Mouse (Mus musculus) lung, postnatal 0 days (tissue): ENCODE measurements around the gene Hykk. TPM values are rescaled to one million over a fixed set of nuclear protein-coding genes. Genes with fewer than 3 reads are reported as not detected.

ENCODE experiments used
- ATAC-seq: fragments of 200-750 bp; cut with Nextera tagmentation; 2 replicates; pipeline ENCODE4 v1.8.0; 2017; ENCODE audit warnings: moderate library complexity
- DNase-seq: peaks from one replicate; pipeline ENCODE4 v3.0.0-alpha.2; 2016; ENCODE audit warnings: low spot score
- H3K27ac ChIP-seq: fragments of 300-500 bp; sonication (generic); 2 replicates; pipeline ENCODE4 v1.5.1; 2014; ENCODE audit warnings: antibody characterized with exemption, mild to moderate bottlenecking, low read length, mixed read lengths
- H3K27me3 ChIP-seq: fragments of 300-500 bp; sonication (generic); replicated peaks from 2 replicates; pipeline ENCODE4 v1.6.1; 2014; ENCODE audit warnings: low read length, mixed read lengths; ENCODE audit not compliant: insufficient read depth
- H3K36me3 ChIP-seq: fragments of 300-500 bp; sonication (generic); 2 replicates; pipeline ENCODE4 v1.6.1; 2014; ENCODE audit warnings: low read length, mixed read lengths; ENCODE audit not compliant: insufficient read depth
- H3K4me1 ChIP-seq: fragments of 300-500 bp; sonication (generic); 2 replicates; pipeline ENCODE4 v1.6.1; 2014; ENCODE audit warnings: antibody characterized with exemption, low read depth, low read length, mixed read lengths; ENCODE audit not compliant: insufficient read depth
- H3K4me2 ChIP-seq: fragments of 300-500 bp; sonication (generic); replicated peaks from 2 replicates; pipeline ENCODE4 v1.6.1; 2014; ENCODE audit warnings: low read depth, mild to moderate bottlenecking, low read length, moderate library complexity, mixed read lengths
- H3K4me3 ChIP-seq: fragments of 300-500 bp; sonication (generic); 2 replicates; pipeline ENCODE4 v1.5.1; 2014; ENCODE audit warnings: low read depth, low read length
- H3K9ac ChIP-seq: fragments of 300-500 bp; sonication (generic); replicated peaks from 2 replicates; pipeline ENCODE4 v1.6.1; 2014; ENCODE audit warnings: low read depth, mild to moderate bottlenecking
- H3K9me3 ChIP-seq: fragments of 300-500 bp; sonication (generic); 2 replicates; pipeline ENCODE4 v1.6.1; 2016; ENCODE audit warnings: low read length, mixed read lengths
- CTCF ChIP-seq: IDR thresholded peaks from 2 replicates; pipeline ENCODE4 v1.5.1; 2016; ENCODE audit warnings: antibody characterized with exemption, mild to moderate bottlenecking
- EP300 ChIP-seq: IDR thresholded peaks from 2 replicates; pipeline ENCODE4 v1.6.1; 2016; ENCODE audit warnings: antibody characterized with exemption, mild to moderate bottlenecking, control low read depth
- WGBS: fragments of 180-500 bp; shearing (Covaris S2); extraction: QIAGEN DNeasy Blood & Tissue Kit; methylation state at CpG from one replicate; pipeline ENCODE4 v1.1.7; 2014; 5-methylcytosine and 5-hydroxymethylcytosine counted together
- polyA plus RNA-seq: library from polyadenylated mRNA; unstranded; fragments of >200 nt; fragmentation: Nextera tagmentation; extraction: Ambion mirVana; gene quantifications from 2 replicates; pipeline ENCODE4 v1.2.1, GENCODE M21; 2015

Gene Hykk
- polyA plus RNA-seq, 1 experiment from 2014 or later: 3.1 TPM

- H3K4me1 ChIP-seq: no peaks in the 10 kb centered on the region
- TF ChIP-seq CTCF: no peak
- no peak for TF ChIP-seq EP300
- ATAC-seq: no peak
- no peaks in the 10 kb centered on the region for H3K9me3 ChIP-seq
- 90% methylated on average over 4 of the region's 4 CpGs for WGBS
- H3K4me2 ChIP-seq: no peak overlapping the region
- no peaks in the 10 kb centered on the region for H3K27me3 ChIP-seq
- DNase-seq: no peak
- no peak overlapping the region for H3K9ac ChIP-seq
- H3K27ac ChIP-seq: no peak overlapping the region
- peaks cover 9% of the 10 kb centered on the region; the same call in 1 of the 2 replicates for H3K36me3 ChIP-seq
- no peak overlapping the region for H3K4me3 ChIP-seq
These were observed 44.0 kb downstream of the Hykk start for GRCm38 (mm10) chr9:54961059-54961458.

DNA sequence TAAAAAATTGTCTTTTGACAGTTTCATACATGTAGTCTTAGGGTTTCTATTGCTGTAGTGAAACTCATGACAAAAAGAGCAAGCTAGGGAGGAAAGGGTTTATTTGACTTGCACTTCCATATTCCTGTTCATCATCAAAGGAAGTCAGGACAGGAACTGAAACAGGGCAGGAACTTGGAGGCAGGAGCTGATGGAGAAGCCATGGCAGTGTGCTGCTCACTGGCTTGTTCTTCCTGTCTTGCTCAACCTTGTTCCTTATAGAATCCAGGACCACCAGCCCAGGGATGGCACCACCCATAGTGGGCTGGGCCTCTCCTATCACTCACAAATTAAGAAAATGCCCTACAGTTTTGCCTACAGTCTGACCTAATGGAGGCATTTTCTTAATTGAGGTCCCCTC lies 46.6 kb downstream of the Hykk start:
- ATAC-seq (no peak), DNase-seq (no peak)
- no peaks in the 10 kb centered on the region for H3K4me1 ChIP-seq
- H3K36me3 ChIP-seq: no peaks in the 10 kb centered on the region
- no peak overlapping the region for H3K27ac ChIP-seq
- no peak overlapping the region for H3K4me2 ChIP-seq
- no peak overlapping the region for H3K4me3 ChIP-seq
- H3K27me3 ChIP-seq: no peaks in the 10 kb centered on the region
- no peaks in the 10 kb centered on the region for H3K9me3 ChIP-seq
- no peak for TF ChIP-seq CTCF
- TF ChIP-seq EP300: no peak
- no peak overlapping the region for H3K9ac ChIP-seq

DNA sequence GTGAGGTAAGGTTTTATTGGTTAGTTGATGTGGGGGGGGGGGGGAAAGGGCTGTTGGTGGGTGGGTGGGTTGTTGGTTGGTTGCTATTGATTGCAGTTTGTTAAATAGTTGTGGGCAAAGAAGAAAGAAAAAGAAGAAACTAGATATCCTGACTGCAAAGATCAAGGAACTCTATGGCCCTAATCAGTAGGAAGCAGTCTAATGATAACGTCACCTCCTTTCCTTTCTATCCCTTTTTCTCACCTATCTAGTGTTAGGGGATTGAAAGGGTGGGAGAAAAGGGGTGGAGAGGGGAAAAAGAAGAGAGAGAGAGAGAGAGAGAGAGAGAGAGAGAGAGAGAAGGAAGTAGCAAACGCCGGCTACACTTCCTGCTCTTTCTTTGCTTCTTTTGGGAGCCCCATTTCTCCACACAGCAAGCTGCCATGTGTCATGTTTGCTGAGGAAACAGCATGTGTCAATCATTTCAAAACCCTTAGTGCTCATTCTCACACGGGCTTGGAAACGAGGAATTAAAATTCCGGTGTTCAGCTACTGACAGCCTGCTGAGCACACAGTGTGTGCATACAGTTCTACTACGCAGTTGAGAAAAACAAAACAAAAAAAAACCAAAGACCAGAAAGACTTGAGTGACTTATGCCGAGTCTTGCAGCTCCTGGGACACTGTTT lies 53.0 kb downstream of the Hykk start:
- Histone ChIP-seq H3K27ac (no peak overlapping the region), H3K9me3 (no peaks in the 10 kb centered on the region), H3K4me2 (no peak overlapping the region), H3K4me3 (no peak overlapping the region), H3K9ac (no peak overlapping the region), H3K27me3 (no peaks in the 10 kb centered on the region), H3K4me1 (no peaks in the 10 kb centered on the region), H3K36me3 (no peaks in the 10 kb centered on the region)
- 50% methylated on average over 8 of the region's 8 CpGs for WGBS
- DNase-seq: no peak
- ATAC-seq: no peak
- TF ChIP-seq CTCF (no peak), EP300 (no peak)

- Histone ChIP-seq H3K36me3 (no peaks in the 10 kb centered on the region), H3K4me2 (peak within 1 kb of the TSS; percentile 96), H3K9me3 (no peaks in the 10 kb centered on the region), H3K4me3 (peak within 1 kb of the TSS; percentile 56), H3K4me1 (no peaks in the 10 kb centered on the region; the same call in 1 of the 2 replicates), H3K27me3 (peaks cover 12% of the 10 kb centered on the region), H3K27ac (no peak within 1 kb of the TSS), H3K9ac (no peak within 1 kb of the TSS)
- WGBS: 70% methylated on average over 8 of the region's 8 CpGs
- TF ChIP-seq CTCF (no peak), EP300 (no peak)
- ATAC-seq (no peak), DNase-seq (no peak)
These were observed 63.6 kb downstream of the Hykk start, which contains the start of gene Chrna5 for GRCm38 (mm10) chr9:54980674-54981073. Chrna5 (plus strand) TSS chr9:54980880.

DNA sequence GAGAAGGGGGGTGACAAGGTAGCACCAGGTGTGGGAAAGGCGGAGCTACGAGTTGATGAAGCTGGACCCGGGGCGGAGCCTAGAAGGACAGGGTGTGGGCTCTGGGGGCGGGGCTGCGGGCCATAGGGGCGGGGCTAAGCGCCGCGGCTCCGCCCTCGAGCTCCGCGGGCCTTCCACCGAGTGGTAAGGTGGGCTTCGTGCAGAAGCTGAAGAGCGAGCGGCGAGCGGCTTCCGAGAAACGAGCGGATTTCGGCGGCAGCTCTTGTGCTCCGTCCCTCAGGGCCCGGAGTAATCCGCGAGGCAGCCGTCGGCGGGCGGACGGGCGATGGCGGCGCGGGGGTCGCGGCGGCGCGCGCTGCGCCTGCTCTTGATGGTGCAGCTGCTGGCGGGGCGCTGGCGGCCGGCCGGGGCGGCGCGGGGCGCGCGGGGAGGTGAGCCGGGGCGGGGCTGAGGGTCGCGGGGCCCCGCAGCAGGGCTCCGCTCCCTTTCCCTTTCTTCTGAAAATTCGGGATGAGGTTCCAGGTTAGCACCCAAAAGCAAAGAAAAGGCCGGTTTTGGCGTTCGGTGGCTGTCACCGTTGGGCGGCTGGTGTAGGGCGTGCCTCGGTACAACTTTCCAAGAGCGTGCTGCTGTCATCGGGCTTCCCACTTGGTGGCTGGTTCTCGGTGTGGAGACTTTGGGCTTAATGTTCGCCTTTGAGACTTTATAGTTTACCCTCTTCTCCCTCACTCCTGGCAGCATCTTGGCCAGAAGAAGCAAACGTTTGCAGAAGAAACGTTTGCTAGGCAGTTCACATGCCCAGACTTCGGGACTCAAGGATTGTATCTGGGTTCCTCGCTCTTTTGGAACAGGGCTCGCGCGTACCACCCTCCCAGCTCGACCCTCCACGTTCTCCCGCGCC lies 64.5 kb downstream of the Hykk start:
- H3K4me2 ChIP-seq: peak overlapping the region; percentile 96
- peaks cover 12% of the 10 kb centered on the region for H3K27me3 ChIP-seq
- H3K27ac ChIP-seq: no peak overlapping the region
- ATAC-seq (peak; percentile 75), DNase-seq (peak; percentile 61)
- H3K4me3 ChIP-seq: peak overlapping the region; percentile 56
- H3K9me3 ChIP-seq: no peaks in the 10 kb centered on the region
- no peak for TF ChIP-seq EP300
- no peak overlapping the region for H3K9ac ChIP-seq
- H3K36me3 ChIP-seq: no peaks in the 10 kb centered on the region
- WGBS: under 1% methylated on average over 68 of the region's 85 CpGs
- H3K4me1 ChIP-seq: no peaks in the 10 kb centered on the region; the same call in 1 of the 2 replicates

- no peak overlapping the region for H3K4me3 ChIP-seq
These were observed 65.3 kb downstream of the Hykk start for GRCm38 (mm10) chr9:54982401-54982800.

More at GRCm38 (mm10) chr9:54982401-54982800, 65.3 kb downstream of the Hykk start:
- WGBS: 9% methylated on average over 7 of the region's 7 CpGs
- no peak for DNase-seq
- no peak for ATAC-seq
- Histone ChIP-seq H3K9me3 (no peaks in the 10 kb centered on the region), H3K9ac (no peak overlapping the region), H3K27me3 (peaks cover 12% of the 10 kb centered on the region), H3K4me2 (no peak overlapping the region), H3K27ac (no peak overlapping the region), H3K36me3 (no peaks in the 10 kb centered on the region), H3K4me1 (no peaks in the 10 kb centered on the region; the same call in 1 of the 2 replicates)
- no peak for TF ChIP-seq EP300
- no peak for TF ChIP-seq CTCF
